Comparison of ENCODE assay signal across 28 mouse cellular contexts in genomic region chr5:29171165-29171564, GRCm38 (mm10). TPM values are rescaled to one million over a fixed set of nuclear protein-coding genes. Genes with fewer than 3 reads are reported as not detected.
A peak's percentile ranks its signal among the peaks of the same experiment; 100 is the strongest.
DNase-seq lines count a peak whose midpoint lies in the region; ATAC-seq and TF ChIP-seq lines count a peak whose summit lies in the region.
"Had no signal": no experiment of that assay in that cellular context is flagged by ENCODE, and none has a peak within 500 bp of the region (broad histone marks: within the 10 kb centered on the region; RNA-seq: fewer than 3 reads in every experiment).

No protein-coding gene starts in this region.

- H3K9me3 ChIP-seq in forebrain, embryonic 10.5 days = no peaks in the 10 kb centered on the region
- H3K9me3 ChIP-seq in forebrain, embryonic 16.5 days (ENCODE audit: control insufficient read depth, low read length) = no peaks in the 10 kb centered on the region
- H3K9me3 ChIP-seq in midbrain, embryonic 10.5 days (replicated peaks) = no peaks in the 10 kb centered on the region
- no peaks in the 10 kb centered on the region for H3K9me3 ChIP-seq in midbrain, postnatal 0 days (ENCODE audit: low read length)
- H3K9me3 ChIP-seq: embryonic facial prominence, embryonic 10.5 days; embryonic facial prominence, embryonic 13.5 days; forebrain, embryonic 13.5 days had no signal

- H3K27ac ChIP-seq in forebrain, embryonic 10.5 days = 0 out of 2 replicates have a peak overlapping the region, but pooled peaks have one; percentile 45
- no peak overlapping the region for H3K27ac ChIP-seq in forebrain, embryonic 16.5 days (ENCODE audit: low read length)
- H3K27ac ChIP-seq in midbrain, embryonic 10.5 days (replicated peaks) = 0 out of 2 replicates have a peak overlapping the region, but pooled peaks have one; percentile 49
- no peak overlapping the region for H3K27ac ChIP-seq in midbrain, postnatal 0 days (ENCODE audit: low read depth, low read length)
- H3K27ac ChIP-seq: embryonic facial prominence, embryonic 10.5 days; embryonic facial prominence, embryonic 13.5 days; forebrain, embryonic 13.5 days; heart, adult 2 months; hindbrain, embryonic 14.5 days; hindbrain, postnatal 0 days had no signal

- no peak overlapping the region for H3K4me2 ChIP-seq in forebrain, embryonic 16.5 days (ENCODE audit: low read length)
- no peak overlapping the region for H3K4me2 ChIP-seq in midbrain, postnatal 0 days (ENCODE audit: low read depth, low read length, poor library complexity, severe bottlenecking)
- H3K4me2 ChIP-seq: embryonic facial prominence, embryonic 13.5 days; forebrain, embryonic 13.5 days; heart, embryonic 11.5 days; hindbrain, embryonic 14.5 days had no signal

- no peak for TF ChIP-seq CTCF in midbrain, postnatal 0 days (IDR thresholded peaks at IDR 0.05)

- no peak for DNase-seq in forebrain, embryonic 10.5 days (ENCODE audit: extremely low spot score, low spot score)
- no peak for DNase-seq in midbrain, embryonic 10.5 days (ENCODE audit: low spot score)
- DNase-seq in midbrain, postnatal 0 days (ENCODE audit: low spot score) = no peak
- peak; percentile 88 for DNase-seq in R1 (ENCODE audit: low read depth, low spot score)
- DNase-seq in gastrocnemius, adult 18-20 months (ENCODE audit: low spot score) = no peak
- no peak for DNase-seq in heart, adult 8-10 months (ENCODE audit: low spot score)
- DNase-seq: adrenal gland, adult 8-10 months; adrenal gland, postnatal 25 days; cerebellum, adult 11-12 months; cerebellum, adult 8-10 months; cerebellum, postnatal 10 days; cerebellum, postnatal 36 days; embryo, embryonic 11 days; forebrain, postnatal 0 days; gastrocnemius, postnatal 25 days; heart, adult 2 months had no signal

- H3K9ac ChIP-seq in forebrain, embryonic 16.5 days (replicated peaks; ENCODE audit: low read depth, low read length) = no peak overlapping the region
- no peak overlapping the region for H3K9ac ChIP-seq in midbrain, postnatal 0 days (replicated peaks; ENCODE audit: low read length, poor library complexity, severe bottlenecking)
- H3K9ac ChIP-seq: embryonic facial prominence, embryonic 13.5 days; forebrain, embryonic 13.5 days; forebrain, postnatal 0 days; hindbrain, embryonic 14.5 days had no signal

- no peaks in the 10 kb centered on the region for H3K36me3 ChIP-seq in forebrain, embryonic 10.5 days (replicated peaks)
- H3K36me3 ChIP-seq in forebrain, embryonic 16.5 days (ENCODE audit: control insufficient read depth, insufficient read depth) = no peaks in the 10 kb centered on the region
- H3K36me3 ChIP-seq in midbrain, embryonic 10.5 days = no peaks in the 10 kb centered on the region
- H3K36me3 ChIP-seq in midbrain, postnatal 0 days (ENCODE audit: insufficient read depth, low read length) = no peaks in the 10 kb centered on the region
- H3K36me3 ChIP-seq: embryonic facial prominence, embryonic 10.5 days; embryonic facial prominence, embryonic 13.5 days had no signal

- H3K4me1 ChIP-seq in forebrain, embryonic 10.5 days = peaks cover 19% of the 10 kb centered on the region
- no peaks in the 10 kb centered on the region for H3K4me1 ChIP-seq in forebrain, embryonic 16.5 days (replicated peaks; ENCODE audit: control insufficient read depth, insufficient read depth, low read length)
- H3K4me1 ChIP-seq in midbrain, embryonic 10.5 days = peaks cover 17% of the 10 kb centered on the region
- H3K4me1 ChIP-seq in midbrain, postnatal 0 days (ENCODE audit: insufficient read depth, low read length) = no peaks in the 10 kb centered on the region
- H3K4me1 ChIP-seq: embryonic facial prominence, embryonic 10.5 days; embryonic facial prominence, embryonic 13.5 days had no signal

- H3K4me3 ChIP-seq in forebrain, embryonic 10.5 days = no peak overlapping the region
- H3K4me3 ChIP-seq in forebrain, embryonic 16.5 days (replicated peaks; ENCODE audit: low read length) = no peak overlapping the region
- no peak overlapping the region for H3K4me3 ChIP-seq in midbrain, embryonic 10.5 days
- no peak overlapping the region for H3K4me3 ChIP-seq in midbrain, postnatal 0 days (ENCODE audit: low read depth, low read length)
- H3K4me3 ChIP-seq: embryonic facial prominence, embryonic 10.5 days; embryonic facial prominence, embryonic 13.5 days; erythroblast, embryonic 14.5 days; forebrain, embryonic 13.5 days; heart, adult 2 months had no signal

- no peak for ATAC-seq in forebrain, embryonic 16.5 days
- no peak for ATAC-seq in midbrain, postnatal 0 days (ENCODE audit: low FRiP score)
- ATAC-seq: activated CD4-positive, CD25-positive, alpha-beta regulatory T cell, adult 4 months; forebrain, embryonic 13.5 days; forebrain, postnatal 0 days; hindbrain, postnatal 0 days; inflammation-experienced regulatory T-cells, adult 6 months; intestine, embryonic 16.5 days had no signal

- H3K27me3 ChIP-seq in forebrain, embryonic 10.5 days (ENCODE audit: poor library complexity, severe bottlenecking) = no peaks in the 10 kb centered on the region
- H3K27me3 ChIP-seq in forebrain, embryonic 16.5 days (replicated peaks; ENCODE audit: control insufficient read depth, insufficient read depth, low read length) = no peaks in the 10 kb centered on the region
- H3K27me3 ChIP-seq in midbrain, embryonic 10.5 days (ENCODE audit: low read depth, poor library complexity, severe bottlenecking) = no peaks in the 10 kb centered on the region
- no peaks in the 10 kb centered on the region for H3K27me3 ChIP-seq in midbrain, postnatal 0 days (ENCODE audit: insufficient read depth, low read length)
- H3K27me3 ChIP-seq: embryonic facial prominence, embryonic 13.5 days; forebrain, embryonic 13.5 days had no signal

RNA-seq across cellular contexts. Expression of gene Rnf32, which starts 24.6 kb away (rescaled TPM):
- polyA plus RNA-seq in forebrain, embryonic 10.5 days (2016; fragmentation: Nextera tagmentation; extraction: Ambion mirVana) = 4.8 and 6.3 TPM in 2 replicates
- polyA plus RNA-seq in forebrain, embryonic 16.5 days (2015; fragmentation: Nextera tagmentation; extraction: Ambion mirVana) = 18.1 and 19.6 TPM in 2 replicates
- polyA plus RNA-seq in midbrain, embryonic 10.5 days (2016; fragmentation: Nextera tagmentation; extraction: Ambion mirVana) = 7.0 and 8.4 TPM in 2 replicates
- total RNA-seq in midbrain, postnatal 0 days (2014; rRNA removed) = 12.7 and 13.6 TPM in 2 replicates
- 12.3 and 12.5 TPM in 2 replicates for polyA plus RNA-seq in midbrain, postnatal 0 days (2015; fragmentation: Nextera tagmentation; extraction: Ambion mirVana)
- total RNA-seq in gastrocnemius, adult 18-20 months (2021) = under 1 TPM; 0.85 to 0.94 TPM
- total RNA-seq in heart, adult 8-10 months (2022) = 1 to 10 TPM in 1 of 4 experiments, under 1 TPM in 3; 0.17 to 1.2 (median 0.61) TPM
- total RNA-seq: MEL had no signal

Comparison
In these comparisons a context has a peak if more than half of its experiments do, and no peak if none do; other contexts are left out.
1. H3K27ac ChIP-seq: peak in forebrain, embryonic 10.5 days (single experiment) and midbrain, embryonic 10.5 days (single experiment); none in forebrain, embryonic 16.5 days (single experiment) and midbrain, postnatal 0 days (single experiment).